Mouse (Mus musculus) layer of hippocampus, postnatal 10 days (tissue): Measurements from ENCODE around the gene Rgs19. TPM values are rescaled to one million over a fixed set of nuclear protein-coding genes. Genes with fewer than 3 reads are reported as not detected.
A peak's percentile ranks its signal among the peaks of the same experiment; 100 is the strongest.

Experiments used
- DNase-seq, 2 experiments: peaks; one replicate each; pipeline ENCODE4 v3.0.0; 2021; ENCODE audit warnings: low spot score in 2 of 2
- long read RNA-seq: library from polyadenylated mRNA; stranded (forward); transcript quantifications from one replicate; pipeline ENCODE4 v2.0.0, GENCODE M21; 2023
- total RNA-seq, 2 experiments: library from RNA; stranded (reverse); gene quantifications; 2 replicates each; pipeline ENCODE4 v1.2.3; 2021

Rgs19 gene
- total RNA-seq = 10 to 100 TPM; 55.1 to 59.7 TPM
- long read RNA-seq, transcript Rgs19-202 (5 exons, 1,460 nt) = minor isoform, 6 of 75 reads
- long read RNA-seq, transcript Rgs19-204 (5 exons, 779 nt) = minor isoform, 17 of 75 reads
- long read RNA-seq, transcript Rgs19-201 (6 exons, 1,511 nt) = major isoform, 23 of 75 reads
- long read RNA-seq, transcript Rgs19-205 (6 exons, 1,216 nt) = minor isoform, 7 of 75 reads
- long read RNA-seq, partial matches to known transcripts = 3 of 75 reads
- long read RNA-seq, other reads (novel, unspliced or antisense) = 17 of 75 reads

- DNase-seq = peak; percentile 72 to 84
Observed at GRCm38 (mm10) chr2:181693339-181694280, at the start of gene Rgs19. Gene Rgs19, minus strand, starts transcription at chr2:181693977.

DNA sequence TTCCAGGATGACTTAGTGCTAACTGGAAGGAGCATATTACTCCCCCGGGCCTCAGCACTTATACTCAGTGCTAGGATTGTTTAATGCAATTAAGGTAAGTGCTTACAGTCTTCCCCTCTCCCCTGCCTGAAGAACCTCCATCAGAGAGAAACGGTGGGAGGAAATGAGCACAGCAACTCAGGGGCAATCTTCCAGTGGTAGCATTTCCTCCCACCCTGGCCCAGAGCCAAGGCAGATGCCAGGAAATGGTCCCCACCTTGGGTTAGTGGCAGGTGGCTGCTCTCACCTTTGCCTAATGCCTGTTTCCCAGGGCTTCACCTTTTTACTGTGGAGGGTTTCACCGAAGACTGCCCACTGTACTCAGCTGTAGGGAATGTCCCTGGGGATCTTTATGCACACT, 36.3 kb upstream of the Rgs19 start:
- no peak for DNase-seq

GRCm38 (mm10) chr2:181727659-181728262, 34.0 kb upstream of the Rgs19 start:
- no peak for DNase-seq

- peak; percentile 57 to 63 for DNase-seq
Observed at GRCm38 (mm10) chr2:181722213-181722612, 28.4 kb upstream of the Rgs19 start.

- no peak for DNase-seq
Observed at GRCm38 (mm10) chr2:181721200-181721599, 27.4 kb upstream of the Rgs19 start.

GRCm38 (mm10) chr2:181720061-181720460, 26.3 kb upstream of the Rgs19 start:
- DNase-seq = no peak

GRCm38 (mm10) chr2:181716991-181717390, 23.2 kb upstream of the Rgs19 start:
- DNase-seq = no peak

DNA sequence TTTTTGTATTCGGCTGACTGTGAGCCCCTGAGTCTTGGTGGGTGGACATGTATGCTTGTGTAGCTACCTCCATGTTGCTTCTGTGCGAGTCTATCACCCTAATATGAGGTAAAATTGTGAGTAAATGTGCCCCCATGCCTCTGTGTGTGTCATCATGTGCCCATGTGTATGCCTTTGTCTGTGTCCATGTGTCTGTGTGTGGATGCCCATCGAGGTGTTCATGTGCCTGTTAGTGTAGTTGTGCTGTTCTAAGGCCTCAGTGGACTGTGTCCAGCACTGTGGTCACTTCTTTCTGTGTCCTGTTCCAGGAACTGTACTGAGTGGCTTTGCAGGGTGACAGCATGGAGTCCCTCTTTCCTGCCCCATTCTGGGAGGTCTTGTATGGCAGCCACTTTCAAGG, 21.6 kb upstream of the Rgs19 start:
- no peak for DNase-seq

GRCm38 (mm10) chr2:181714903-181715326, 21.1 kb upstream of the Rgs19 start, which contains the start of gene Oprl1:
Gene Oprl1, plus strand, starts transcription at chr2:181715016.
- DNase-seq = peak; percentile 57 to 64

DNA sequence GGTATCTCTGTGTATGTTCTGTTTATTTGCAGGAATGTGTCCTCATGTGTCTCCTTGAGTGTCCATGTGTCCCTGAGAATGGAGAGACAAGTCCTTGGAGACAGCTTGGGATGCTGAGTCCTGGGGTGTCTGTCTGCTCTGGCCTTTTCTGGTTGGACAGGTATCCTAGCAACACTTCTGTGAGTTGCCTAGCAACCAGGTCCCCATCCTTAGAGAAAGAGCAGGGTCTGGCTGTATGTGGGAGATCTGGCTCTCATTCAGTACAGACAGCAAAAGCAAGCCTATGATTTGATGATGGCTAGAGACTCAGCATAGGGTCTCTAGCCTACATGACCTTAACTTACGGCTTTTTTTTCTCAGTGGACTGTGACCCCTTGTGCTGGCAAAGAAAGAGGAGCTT, 20.0 kb upstream of the Rgs19 start:
- no peak for DNase-seq

GRCm38 (mm10) chr2:181706668-181707067, 12.9 kb upstream of the Rgs19 start:
- no peak for DNase-seq

DNA sequence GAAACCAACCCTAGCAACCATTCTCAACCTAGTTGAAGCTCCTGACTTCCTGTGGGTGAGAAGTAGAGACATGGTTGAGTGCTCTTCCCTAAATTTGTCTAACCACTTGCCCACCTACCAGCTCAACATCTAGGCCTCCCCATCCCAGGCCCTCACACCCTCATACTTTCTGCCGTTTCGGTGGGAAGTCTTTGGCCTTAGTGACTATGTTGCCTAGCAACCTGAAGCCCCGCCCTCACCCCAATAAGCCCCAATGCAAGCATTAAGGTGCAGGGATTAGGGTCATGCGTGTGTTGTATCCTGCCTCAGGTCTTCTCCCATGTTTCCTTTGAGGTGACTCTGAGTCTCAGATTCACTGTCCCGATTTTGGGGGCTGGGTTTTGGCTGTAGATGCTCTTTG, 4.5 kb upstream of the Rgs19 start, which contains the start of gene Lkaaear1:
TSS of gene Lkaaear1 (minus strand) at position 202 of the 400 bp plus-strand sequence.
- no peak for DNase-seq

DNA sequence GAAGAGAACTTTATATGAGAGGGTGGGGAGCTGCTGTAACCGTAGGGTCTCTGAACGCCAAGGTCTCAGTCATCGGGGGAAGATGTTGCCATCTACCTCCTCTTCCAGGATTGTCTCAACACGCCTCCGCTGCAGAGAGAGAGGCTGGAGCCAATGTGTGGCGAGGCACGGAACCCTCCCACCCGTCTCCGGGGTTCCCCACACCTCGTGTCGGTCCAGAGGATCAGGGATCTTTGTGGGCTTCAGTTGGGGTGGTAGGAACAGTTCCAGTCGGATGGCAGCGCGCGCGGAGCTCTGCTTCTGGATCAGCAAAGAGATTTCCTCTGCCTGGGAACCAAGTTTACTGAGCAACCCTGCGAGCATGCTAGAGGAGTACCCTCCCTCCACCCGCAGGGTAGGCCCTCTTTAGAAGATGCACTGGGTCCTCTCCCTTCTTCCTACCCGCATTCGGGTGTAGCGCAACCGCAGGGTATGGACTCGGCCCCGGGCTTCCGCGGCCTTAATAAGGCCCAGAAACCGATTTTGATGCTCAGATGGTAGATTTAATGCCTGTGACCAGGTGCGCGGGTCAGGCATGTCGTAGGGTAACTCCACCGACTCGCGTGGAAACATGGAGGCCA, 3.1 kb upstream of the Rgs19 start:
- DNase-seq = peak; percentile 2 to 8

DNA sequence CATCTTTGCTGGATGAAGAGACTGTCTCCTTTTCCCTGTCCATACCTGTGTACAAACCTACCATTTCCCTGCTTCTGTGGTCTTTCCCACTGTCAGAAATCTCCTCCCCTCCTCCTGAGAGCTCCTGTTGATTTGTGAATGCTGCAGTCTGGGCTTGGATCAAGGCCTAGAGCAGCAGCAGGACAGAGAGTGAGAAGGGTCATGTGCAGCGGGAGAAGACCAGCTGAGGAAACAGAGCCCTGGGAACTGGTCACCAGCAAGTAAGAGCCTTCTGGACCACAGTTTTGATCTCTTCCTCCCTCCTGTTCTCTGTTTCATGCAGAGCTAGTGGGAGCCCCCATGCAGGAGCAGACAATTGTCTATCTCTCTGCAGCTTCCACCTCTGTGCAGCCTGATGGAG, 2.0 kb upstream of the Rgs19 start:
- DNase-seq = peak; percentile 3 to 7

DNA sequence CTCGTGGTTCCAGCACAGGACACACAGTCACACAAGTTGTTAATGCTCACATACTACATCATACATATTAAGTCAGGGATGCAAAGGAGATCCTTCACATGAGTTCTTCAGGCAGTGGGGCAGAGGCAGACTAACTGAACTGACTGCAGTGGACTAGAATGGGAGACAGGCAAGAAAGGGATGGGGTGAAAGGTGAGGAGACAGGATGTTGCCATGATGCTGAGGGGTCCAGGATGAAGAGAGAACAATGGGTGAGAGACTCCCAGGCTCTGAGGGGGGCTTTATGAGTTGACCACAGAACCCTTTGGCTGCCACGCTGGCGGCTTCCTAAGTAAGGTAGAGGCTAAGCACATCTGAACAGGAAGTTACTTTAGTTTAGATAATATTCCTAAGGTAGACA, 804 bp upstream of the Rgs19 start:
- peak; percentile 2 to 7 for DNase-seq

DNA sequence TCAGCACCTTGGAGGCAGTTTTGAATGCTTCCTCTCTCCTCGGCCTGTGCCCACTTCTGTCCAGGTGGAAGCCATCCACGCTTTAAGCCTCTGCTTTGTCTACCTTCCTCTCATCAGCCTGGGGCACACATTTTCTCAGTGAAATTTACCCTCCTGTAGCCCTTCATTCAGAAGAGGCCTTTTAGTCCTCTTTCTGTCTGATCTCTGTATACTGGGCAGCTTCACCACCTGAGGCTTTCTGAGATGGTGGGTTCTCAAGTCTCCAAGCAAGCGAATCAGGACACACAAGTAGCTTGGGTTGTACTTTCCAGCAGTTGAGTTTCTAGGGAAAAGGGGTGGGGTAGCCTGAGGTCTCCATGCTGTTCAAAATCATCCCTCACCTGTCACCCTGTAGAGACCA, 1.5 kb downstream of the Rgs19 start:
- DNase-seq = peak in 1 of 2 experiments; percentile 8

DNA sequence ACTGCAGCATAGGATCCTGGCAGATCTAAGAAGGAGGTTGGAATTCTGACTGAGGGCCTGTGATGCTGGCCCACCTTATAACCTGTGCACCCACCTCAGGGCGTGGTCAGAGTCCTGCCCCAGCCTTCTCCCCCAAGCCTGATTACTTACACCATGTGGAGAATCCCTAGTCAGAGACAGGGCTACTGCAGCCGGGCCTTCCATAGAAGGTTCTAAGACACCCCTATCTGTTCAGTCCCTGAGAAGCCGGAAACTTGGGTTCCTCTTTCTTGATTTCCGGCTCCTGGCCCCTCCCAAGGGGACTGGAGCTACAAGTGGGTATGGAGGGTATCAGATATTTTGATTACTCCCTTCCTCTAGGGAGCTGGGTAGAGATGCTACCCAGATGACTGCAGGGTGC, 2.2 kb downstream of the Rgs19 start:
- DNase-seq = peak in 1 of 2 experiments; percentile 9

DNA sequence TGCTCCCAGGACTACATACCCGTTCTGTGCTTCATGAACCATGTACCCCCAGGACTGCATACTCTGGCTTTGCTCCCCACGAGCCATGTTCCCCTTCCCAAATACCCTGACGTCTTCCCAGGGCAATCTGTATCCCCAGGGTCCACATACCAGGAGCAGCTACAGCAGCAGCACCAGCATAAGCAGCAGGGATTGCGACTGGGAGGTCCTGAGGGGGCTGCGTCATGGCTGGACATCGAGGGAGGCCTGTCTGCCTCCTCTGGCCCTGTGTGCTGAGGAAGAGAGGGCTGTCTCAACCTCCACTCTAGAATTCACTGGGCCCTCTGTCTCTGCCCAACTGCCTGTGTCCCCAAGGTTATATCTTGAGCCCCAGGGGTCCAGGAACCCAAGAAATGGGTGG, 2.7 kb downstream of the Rgs19 start:
- no peak for DNase-seq

- DNase-seq = no peak
Observed at GRCm38 (mm10) chr2:181689466-181690160, 4.2 kb downstream of the Rgs19 start.

GRCm38 (mm10) chr2:181687586-181687985, 6.2 kb downstream of the Rgs19 start:
- no peak for DNase-seq

DNA sequence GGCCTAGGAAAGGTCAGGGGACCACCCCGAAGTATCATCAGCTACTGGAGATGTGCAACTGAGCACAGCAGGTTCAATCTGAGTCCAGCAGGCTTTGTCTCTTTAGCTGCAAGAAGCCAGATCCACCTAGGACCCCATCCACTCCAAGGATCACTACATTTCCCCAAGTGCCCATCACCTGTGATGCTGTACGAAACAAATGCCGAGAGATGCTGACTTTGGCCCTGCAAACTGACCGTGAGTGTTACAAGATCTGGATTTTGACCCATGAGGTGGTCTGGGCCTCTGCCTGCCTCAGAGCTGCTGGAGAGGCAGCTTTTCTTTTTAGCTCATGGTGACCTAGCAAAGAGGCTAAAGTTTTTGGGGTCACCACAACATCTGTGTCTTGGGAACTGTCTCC, 8.1 kb downstream of the Rgs19 start:
- no peak for DNase-seq
